Mouse (Mus musculus) forebrain, embryonic 16.5 days (tissue): ENCODE measurements around the gene Camta1. TPM values are rescaled to one million over a fixed set of nuclear protein-coding genes. Genes with fewer than 3 reads are reported as not detected.
A peak's percentile ranks its signal among the peaks of the same experiment; 100 is the strongest.

Experiments
- ATAC-seq: fragments of 200-750 bp; cut with Nextera tagmentation; 2 replicates; pipeline ENCODE4 v1.8.0; 2017; ENCODE audit warnings: mild to moderate bottlenecking, moderate library complexity
- H3K27ac ChIP-seq: fragments of 300-500 bp; sonication (generic); 2 replicates; pipeline ENCODE4 v1.5.1; 2014; ENCODE audit warnings: low read length, control low read depth
- H3K27me3 ChIP-seq: fragments of 300-500 bp; sonication (generic); replicated peaks from 2 replicates; pipeline ENCODE4 v1.6.1; 2014; ENCODE audit warnings: low read length; ENCODE audit not compliant: control insufficient read depth, insufficient read depth
- H3K36me3 ChIP-seq: fragments of 300-500 bp; sonication (generic); 2 replicates; pipeline ENCODE4 v1.6.1; 2014; ENCODE audit not compliant: control insufficient read depth, insufficient read depth
- H3K4me1 ChIP-seq: fragments of 300-500 bp; sonication (generic); replicated peaks from 2 replicates; pipeline ENCODE4 v1.6.1; 2014; ENCODE audit warnings: low read length; ENCODE audit not compliant: control insufficient read depth, insufficient read depth
- H3K4me2 ChIP-seq: fragments of 300-500 bp; sonication (generic); 2 replicates; pipeline ENCODE4 v1.6.1; 2014; ENCODE audit warnings: mild to moderate bottlenecking, low read length, control low read depth
- H3K4me3 ChIP-seq: fragments of 300-500 bp; sonication (generic); replicated peaks from 2 replicates; pipeline ENCODE4 v1.5.1; 2014; ENCODE audit warnings: mild to moderate bottlenecking, low read length, control low read depth
- H3K9ac ChIP-seq: fragments of 300-500 bp; sonication (generic); replicated peaks from 2 replicates; pipeline ENCODE4 v1.6.1; 2014; ENCODE audit warnings: low read depth, low read length, control low read depth
- H3K9me3 ChIP-seq: fragments of 300-500 bp; sonication (generic); 2 replicates; pipeline ENCODE4 v1.6.1; 2016; ENCODE audit warnings: low read length; ENCODE audit not compliant: control insufficient read depth
- WGBS: fragments of 180-500 bp; shearing (Covaris S2); extraction: QIAGEN DNeasy Blood & Tissue Kit; methylation state at CpG from one replicate; pipeline ENCODE4 v1.1.7; 2014; 5-methylcytosine and 5-hydroxymethylcytosine counted together
- polyA plus RNA-seq: library from polyadenylated mRNA; unstranded; fragments of >200 nt; fragmentation: Nextera tagmentation; extraction: Ambion mirVana; gene quantifications from 2 replicates; pipeline ENCODE4 v1.2.1, GENCODE M21; 2015

The Camta1 gene
- polyA plus RNA-seq, 1 experiment from 2014 or later, result 123 TPM

GRCm38 (mm10) chr4:151414952-151415351 lies 446.7 kb downstream of the Camta1 start:
- peaks cover 9% of the 10 kb centered on the region for H3K4me1 ChIP-seq
- H3K9me3 ChIP-seq, result no peaks in the 10 kb centered on the region
- no peak overlapping the region for H3K4me2 ChIP-seq
- H3K4me3 ChIP-seq, result no peak overlapping the region
- 95% methylated on average over 7 of the region's 7 CpGs for whole genome bisulfite sequencing
- H3K9ac ChIP-seq, result no peak overlapping the region
- ATAC-seq, result no peak
- H3K27me3 ChIP-seq, result peaks cover 25% of the 10 kb centered on the region
- no peak overlapping the region for H3K27ac ChIP-seq
- H3K36me3 ChIP-seq, result no peaks in the 10 kb centered on the region

GRCm38 (mm10) chr4:151411641-151412061 lies 450.0 kb downstream of the Camta1 start:
- H3K4me2 ChIP-seq, result peak overlapping the region; percentile 15; the same call in 1 of the 2 replicates
- 4% methylated on average over 14 of the region's 14 CpGs for WGBS
- no peak overlapping the region for H3K27ac ChIP-seq
- ATAC-seq, result peak; percentile 62; the same call in 1 of the 2 replicates
- H3K27me3 ChIP-seq, result peaks cover 13% of the 10 kb centered on the region
- H3K9ac ChIP-seq, result no peak overlapping the region
- H3K9me3 ChIP-seq, result no peaks in the 10 kb centered on the region
- peaks cover 9% of the 10 kb centered on the region for H3K4me1 ChIP-seq
- no peak overlapping the region for H3K4me3 ChIP-seq
- H3K36me3 ChIP-seq, result no peaks in the 10 kb centered on the region

- no peak overlapping the region for H3K9ac ChIP-seq
- no peaks in the 10 kb centered on the region for H3K9me3 ChIP-seq
- H3K27me3 ChIP-seq, result peaks cover 13% of the 10 kb centered on the region
- H3K27ac ChIP-seq, result no peak overlapping the region
- H3K36me3 ChIP-seq, result no peaks in the 10 kb centered on the region
- WGBS, result 25% methylated on average over 3 of the region's 3 CpGs
- peaks cover 9% of the 10 kb centered on the region for H3K4me1 ChIP-seq
- ATAC-seq, result no peak
- H3K4me2 ChIP-seq, result no peak overlapping the region
- no peak overlapping the region for H3K4me3 ChIP-seq
Measured at GRCm38 (mm10) chr4:151411016-151411415, 450.7 kb downstream of the Camta1 start.

- Histone ChIP-seq H3K27ac (no peak overlapping the region), H3K36me3 (no peaks in the 10 kb centered on the region), H3K4me2 (no peak overlapping the region), H3K9me3 (no peaks in the 10 kb centered on the region), H3K27me3 (peaks cover 13% of the 10 kb centered on the region), H3K9ac (no peak overlapping the region), H3K4me1 (peaks cover 9% of the 10 kb centered on the region), H3K4me3 (no peak overlapping the region)
- 82% methylated on average over 6 of the region's 6 CpGs for WGBS
- ATAC-seq, result no peak
Measured at GRCm38 (mm10) chr4:151409291-151409690, 452.4 kb downstream of the Camta1 start.

- peaks cover 9% of the 10 kb centered on the region for H3K4me1 ChIP-seq
- no peak overlapping the region for H3K4me3 ChIP-seq
- H3K36me3 ChIP-seq, result no peaks in the 10 kb centered on the region
- H3K27me3 ChIP-seq, result peaks cover 13% of the 10 kb centered on the region
- WGBS, result 40% methylated on average over 8 of the region's 8 CpGs
- no peak overlapping the region for H3K9ac ChIP-seq
- no peak overlapping the region for H3K27ac ChIP-seq
- H3K9me3 ChIP-seq, result no peaks in the 10 kb centered on the region
- no peak overlapping the region for H3K4me2 ChIP-seq
- ATAC-seq, result 0 out of 2 replicates have a peak, but pooled peaks have one; percentile 36
Measured at GRCm38 (mm10) chr4:151408811-151409210, 452.9 kb downstream of the Camta1 start.

GRCm38 (mm10) chr4:151408246-151408645 lies 453.4 kb downstream of the Camta1 start:
- no peak for ATAC-seq
- no peak overlapping the region for H3K4me3 ChIP-seq
- 91% methylated on average over 4 of the region's 4 CpGs for WGBS

GRCm38 (mm10) chr4:151407129-151407528 lies 454.5 kb downstream of the Camta1 start:
- Histone ChIP-seq H3K36me3 (no peaks in the 10 kb centered on the region), H3K9me3 (no peaks in the 10 kb centered on the region), H3K4me3 (no peak overlapping the region), H3K27ac (no peak overlapping the region), H3K9ac (no peak overlapping the region), H3K4me1 (peaks cover 7% of the 10 kb centered on the region), H3K27me3 (0 out of 2 replicates have a peak, but pooled peaks cover 3% of the 10 kb centered on the region), H3K4me2 (no peak overlapping the region)
- ATAC-seq, result no peak
- 95% methylated on average over 2 of the region's 2 CpGs for WGBS

More at GRCm38 (mm10) chr4:151408246-151408645, 453.4 kb downstream of the Camta1 start:
- Histone ChIP-seq H3K4me2 (no peak overlapping the region), H3K4me1 (peaks cover 9% of the 10 kb centered on the region), H3K9me3 (no peaks in the 10 kb centered on the region), H3K36me3 (no peaks in the 10 kb centered on the region), H3K27me3 (0 out of 2 replicates have a peak, but pooled peaks cover 10% of the 10 kb centered on the region), H3K9ac (no peak overlapping the region), H3K27ac (no peak overlapping the region)

GRCm38 (mm10) chr4:151404581-151405256 lies 457.0 kb downstream of the Camta1 start:
- no peak overlapping the region for H3K4me3 ChIP-seq
- H3K9ac ChIP-seq, result no peak overlapping the region
- 0 out of 2 replicates have a peak, but pooled peaks cover 8% of the 10 kb centered on the region for H3K27me3 ChIP-seq
- H3K27ac ChIP-seq, result no peak overlapping the region
- no peaks in the 10 kb centered on the region for H3K9me3 ChIP-seq
- H3K4me2 ChIP-seq, result no peak overlapping the region
- no peaks in the 10 kb centered on the region for H3K4me1 ChIP-seq
- H3K36me3 ChIP-seq, result no peaks in the 10 kb centered on the region
- ATAC-seq, result no peak
- WGBS, result 81% methylated on average over 17 of the region's 17 CpGs

- H3K9ac ChIP-seq, result no peak overlapping the region
- no peaks in the 10 kb centered on the region for H3K9me3 ChIP-seq
- H3K4me1 ChIP-seq, result no peaks in the 10 kb centered on the region
- WGBS, result 93% methylated on average over 22 of the region's 22 CpGs
- no peaks in the 10 kb centered on the region for H3K36me3 ChIP-seq
- no peak overlapping the region for H3K27ac ChIP-seq
- H3K4me2 ChIP-seq, result no peak overlapping the region
- ATAC-seq, result no peak
- H3K27me3 ChIP-seq, result 0 out of 2 replicates have a peak, but pooled peaks cover 8% of the 10 kb centered on the region
- no peak overlapping the region for H3K4me3 ChIP-seq
Measured at GRCm38 (mm10) chr4:151401685-151402397, 459.8 kb downstream of the Camta1 start.
